Mouse (Mus musculus) liver, embryonic 14.5 days (tissue): Measurements from ENCODE around the gene Prss44.

Source experiments
- CTCF ChIP-seq: IDR thresholded peaks from 2 replicates; pipeline ENCODE4 v1.5.1; 2016; ENCODE audit warnings: antibody characterized with exemption, low read depth, control low read depth
- EP300 ChIP-seq: IDR thresholded peaks from 2 replicates; pipeline ENCODE4 v1.6.1; 2016; ENCODE audit warnings: antibody characterized with exemption, low read depth

DNA sequence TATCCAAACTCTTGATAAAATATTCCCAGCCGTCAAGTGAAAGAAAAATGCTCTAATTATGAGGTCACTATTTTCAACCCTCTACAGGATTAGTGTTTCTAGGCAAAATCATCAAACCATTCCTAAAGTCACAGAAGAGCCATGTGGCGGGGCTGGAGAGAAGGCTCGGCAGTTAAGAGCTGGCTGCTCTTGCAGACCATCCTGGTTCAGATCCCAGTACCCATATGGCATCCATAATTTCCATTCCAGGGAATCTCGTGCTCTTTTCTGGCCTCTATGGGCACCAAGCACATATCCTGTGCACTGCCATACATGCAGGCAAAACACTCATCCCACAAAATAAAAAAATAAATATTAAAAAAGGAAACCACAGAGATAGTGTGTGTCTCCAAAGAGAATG lies 11.6 kb downstream of the Prss44 start:
- TF ChIP-seq CTCF (no peak), EP300 (no peak)
